Mouse (Mus musculus) right cerebral cortex, postnatal 14 days (tissue): ENCODE measurements around the gene Anxa1.

Experiments used
- DNase-seq: peaks from one replicate; pipeline ENCODE4 v3.0.0; 2022

Gene Anxa1

DNA sequence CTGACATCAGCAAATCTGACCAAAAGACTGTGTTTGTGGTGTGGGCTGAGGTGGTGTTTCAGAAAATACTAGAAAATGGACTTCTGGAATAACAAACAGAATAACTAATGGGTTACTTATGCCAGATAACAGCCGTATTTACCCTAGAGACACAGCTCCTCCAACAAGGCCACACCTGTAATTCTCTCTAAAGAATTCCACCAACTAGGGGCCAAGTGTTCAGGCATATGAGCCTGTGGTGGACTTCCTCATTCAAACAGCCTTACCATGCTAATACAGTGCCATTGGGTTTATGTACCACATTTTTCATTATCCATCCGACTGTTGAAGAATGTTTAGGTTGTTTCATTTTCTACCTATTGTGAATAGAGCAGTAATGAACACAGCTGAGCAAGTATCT is 20.6 kb downstream of the Anxa1 start:
- no peak for DNase-seq

DNA sequence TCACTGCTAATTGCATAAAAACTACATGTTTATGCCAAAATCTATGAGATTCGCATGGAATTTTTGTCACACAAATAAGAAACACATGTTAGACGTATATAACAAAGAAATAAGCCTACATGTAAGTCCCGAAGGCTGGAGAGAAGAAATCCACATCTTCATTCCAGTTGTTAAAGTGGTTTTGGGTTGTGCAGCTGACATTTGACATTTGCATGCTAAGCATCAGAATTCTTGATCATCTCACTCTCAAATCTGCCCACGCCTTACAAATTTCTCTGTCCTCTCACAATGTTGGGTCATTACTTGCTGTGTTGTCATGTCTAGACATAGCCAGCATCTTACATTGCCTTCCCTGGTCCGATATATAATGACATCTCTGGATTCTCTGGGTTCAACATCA is 24.2 kb downstream of the Anxa1 start:
- no peak for DNase-seq

- DNase-seq: no peak
Measured at GRCm38 (mm10) chr19:20366010-20366409, 24.7 kb downstream of the Anxa1 start.

DNA sequence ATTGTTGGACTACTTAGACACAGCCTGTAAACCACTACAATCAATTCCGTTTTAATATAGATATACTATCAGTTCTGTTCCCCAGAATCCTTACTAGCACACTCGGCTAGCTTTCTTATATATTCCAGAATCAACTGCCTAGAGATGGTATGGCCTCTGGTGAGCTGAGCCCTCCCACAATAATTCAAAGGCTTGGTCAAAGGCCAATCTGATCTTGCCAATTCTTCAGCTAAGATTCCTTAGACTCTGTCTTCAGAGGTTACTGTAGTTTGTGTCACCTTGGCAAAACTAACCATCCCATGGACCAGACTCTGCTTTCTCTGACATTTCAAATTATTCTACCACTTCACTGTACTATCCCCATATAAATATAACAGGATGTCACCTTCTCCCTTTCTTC is 25.4 kb downstream of the Anxa1 start:
- no peak for DNase-seq

- no peak for DNase-seq
Measured at GRCm38 (mm10) chr19:20364931-20365330, 25.8 kb downstream of the Anxa1 start.

DNA sequence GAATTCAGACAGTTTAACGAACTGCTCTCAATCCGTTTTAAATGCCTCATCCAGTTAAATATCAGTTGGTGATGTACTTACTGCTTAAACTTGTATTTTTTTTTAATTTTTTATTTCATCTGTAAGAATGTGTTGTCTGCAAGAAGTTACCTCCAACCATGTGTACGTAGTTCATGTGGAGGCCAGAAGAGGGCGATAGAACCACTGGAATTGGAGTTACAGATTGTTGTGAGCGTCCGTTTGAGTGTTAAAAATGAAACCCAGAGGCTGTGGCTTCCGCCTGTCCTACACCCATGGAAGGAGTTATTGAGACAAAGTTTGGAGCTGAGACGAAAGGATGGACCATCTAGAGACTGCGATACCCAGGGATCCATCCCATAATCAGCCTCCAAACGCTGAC is 27.5 kb downstream of the Anxa1 start:
- DNase-seq: no peak

DNA sequence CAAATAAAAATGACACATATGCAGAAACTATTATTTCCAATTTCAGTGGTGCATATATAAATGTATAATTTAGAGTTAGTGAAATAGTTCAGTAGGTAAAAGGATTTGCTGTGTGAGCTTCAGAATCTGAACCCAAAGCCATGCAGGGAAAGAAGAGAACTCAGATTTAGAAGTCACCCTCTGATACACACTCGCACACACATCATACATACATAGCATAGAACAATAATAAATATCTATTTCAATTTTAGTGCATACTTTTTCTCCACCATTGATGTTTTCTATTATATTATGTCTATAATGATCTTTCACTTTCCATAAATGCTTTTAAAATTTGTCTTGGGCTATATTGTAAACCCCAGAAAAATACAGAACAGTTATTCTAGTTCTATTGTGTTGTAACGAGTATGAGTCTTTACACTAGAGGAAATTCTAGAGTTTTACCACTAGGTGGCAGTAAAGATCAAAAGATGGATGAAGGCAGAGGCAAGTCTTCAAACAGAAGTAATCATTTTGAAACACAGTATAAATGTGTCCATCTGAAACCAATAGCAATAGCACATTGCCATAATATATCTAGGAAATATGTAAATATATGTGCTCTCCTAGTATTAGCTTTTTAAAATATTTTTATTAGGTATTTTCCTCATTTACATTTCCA is 28.7 kb downstream of the Anxa1 start:
- no peak for DNase-seq

- DNase-seq: no peak
Measured at GRCm38 (mm10) chr19:20358679-20359078, 32.1 kb downstream of the Anxa1 start.

- DNase-seq: peak; percentile 85
Measured at GRCm38 (mm10) chr19:20345317-20345917, 45.3 kb downstream of the Anxa1 start.

DNA sequence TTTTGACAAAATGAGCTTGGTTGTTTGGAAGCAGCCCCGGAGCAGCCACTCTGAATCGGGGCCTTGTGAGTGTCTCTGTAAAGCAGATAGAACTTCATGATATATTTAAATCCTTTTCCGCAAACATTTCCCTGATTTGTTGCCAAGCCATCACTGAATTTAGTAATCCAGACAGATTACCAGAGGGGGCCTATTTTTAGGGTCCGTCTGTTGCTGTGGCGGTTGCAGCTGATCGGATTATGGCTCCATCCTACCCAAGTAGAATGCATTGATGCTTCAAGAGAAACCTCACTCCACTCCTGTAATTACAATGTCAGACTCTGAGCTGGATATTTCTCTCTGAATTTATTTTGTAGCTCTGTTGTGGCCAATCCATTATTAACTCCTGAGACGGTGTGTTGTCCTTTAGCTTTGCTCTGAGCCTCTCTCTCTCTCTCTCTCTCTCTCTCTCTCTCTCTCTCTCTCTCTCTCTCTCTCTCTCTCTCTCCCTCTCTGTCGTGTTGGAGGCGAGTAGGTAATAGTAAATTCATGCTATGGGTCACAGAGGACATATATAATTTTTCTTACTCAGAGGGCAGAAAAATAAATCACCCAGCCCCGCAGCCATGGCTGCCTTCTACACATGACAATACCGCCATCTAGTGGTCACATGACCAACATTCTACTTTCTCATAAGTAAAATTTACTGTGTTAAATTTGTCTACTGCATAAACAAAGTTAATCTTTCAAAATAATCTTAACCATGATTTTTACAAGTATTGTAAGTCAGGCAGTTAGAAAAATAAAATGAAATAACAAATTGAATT is 46.0 kb downstream of the Anxa1 start:
- peak; percentile 34 for DNase-seq

- no peak for DNase-seq
Measured at GRCm38 (mm10) chr19:20344052-20344451, 46.7 kb downstream of the Anxa1 start.
